Mouse (Mus musculus) limb, embryonic 10.5 days (tissue): Measurements from ENCODE around the gene Banf1. TPM values are rescaled to one million over a fixed set of nuclear protein-coding genes. Genes with fewer than 3 reads are reported as not detected.

ENCODE experiments used
- DNase-seq: peaks from one replicate; pipeline ENCODE4 v3.0.0-alpha.2; 2017; ENCODE audit warnings: low spot score
- H3K27ac ChIP-seq: fragments of 300-500 bp; sonication (generic); 2 replicates; pipeline ENCODE4 v1.5.1; 2016; ENCODE audit warnings: mild to moderate bottlenecking
- H3K27me3 ChIP-seq: fragments of 300-500 bp; sonication (generic); 2 replicates; pipeline ENCODE4 v1.6.1; 2016; ENCODE audit warnings: low read depth, mild to moderate bottlenecking; ENCODE audit not compliant: poor library complexity, severe bottlenecking
- H3K36me3 ChIP-seq: fragments of 300-500 bp; sonication (generic); 2 replicates; pipeline ENCODE4 v1.6.1; 2016; ENCODE audit warnings: mild to moderate bottlenecking, moderate library complexity
- H3K4me1 ChIP-seq: fragments of 300-500 bp; sonication (generic); 2 replicates; pipeline ENCODE4 v1.6.1; 2016
- H3K4me3 ChIP-seq: fragments of 300-500 bp; sonication (generic); 2 replicates; pipeline ENCODE4 v1.5.1; 2016; ENCODE audit warnings: mild to moderate bottlenecking, moderate library complexity
- H3K9me3 ChIP-seq: fragments of 300-500 bp; sonication (generic); replicated peaks from 2 replicates; pipeline ENCODE4 v1.6.1; 2016; ENCODE audit warnings: mild to moderate bottlenecking
- WGBS: fragments of 180-500 bp; shearing (Covaris S2); methylation state at CpG from one replicate; pipeline ENCODE4 v1.1.7; 2016; 5-methylcytosine and 5-hydroxymethylcytosine counted together
- polyA plus RNA-seq: library from polyadenylated mRNA; unstranded; fragments of >200 nt; fragmentation: Nextera tagmentation; extraction: Ambion mirVana; gene quantifications from 2 replicates; pipeline ENCODE4 v1.2.1, GENCODE M21; 2016

Banf1 gene
- polyA plus RNA-seq, 1 experiment from 2014 or later, result 607 TPM

- Histone ChIP-seq H3K4me1 (peaks cover 25% of the 10 kb centered on the region), H3K27ac (no peak overlapping the region), H3K4me3 (no peak overlapping the region), H3K9me3 (no peaks in the 10 kb centered on the region), H3K36me3 (no peaks in the 10 kb centered on the region), H3K27me3 (no peaks in the 10 kb centered on the region)
- WGBS, result 43% methylated on average over 10 of the region's 10 CpGs
- DNase-seq, result no peak
Measured at GRCm38 (mm10) chr19:5394168-5394567, 27.2 kb upstream of the Banf1 start.

GRCm38 (mm10) chr19:5392892-5393291 lies 25.9 kb upstream of the Banf1 start:
- 85% methylated on average over 4 of the region's 4 CpGs for WGBS
- DNase-seq, result no peak
- Histone ChIP-seq H3K9me3 (no peaks in the 10 kb centered on the region), H3K4me3 (no peak overlapping the region), H3K27ac (no peak overlapping the region), H3K4me1 (peaks cover 27% of the 10 kb centered on the region), H3K36me3 (no peaks in the 10 kb centered on the region), H3K27me3 (no peaks in the 10 kb centered on the region)

- no peaks in the 10 kb centered on the region for H3K9me3 ChIP-seq
- peaks cover 39% of the 10 kb centered on the region for H3K4me1 ChIP-seq
- H3K27me3 ChIP-seq, result no peaks in the 10 kb centered on the region
- DNase-seq, result no peak
- 79% methylated on average over 8 of the region's 8 CpGs for WGBS
- H3K36me3 ChIP-seq, result peaks cover 14% of the 10 kb centered on the region
- peak overlapping the region; percentile 92 for H3K27ac ChIP-seq
- peak overlapping the region; percentile 100 for H3K4me3 ChIP-seq
Measured at GRCm38 (mm10) chr19:5390416-5390815, 23.4 kb upstream of the Banf1 start.

GRCm38 (mm10) chr19:5389647-5390046 lies 22.7 kb upstream of the Banf1 start:
- no peaks in the 10 kb centered on the region for H3K27me3 ChIP-seq
- peaks cover 21% of the 10 kb centered on the region for H3K36me3 ChIP-seq
- 32% methylated on average over 12 of the region's 12 CpGs for WGBS
- peaks cover 39% of the 10 kb centered on the region for H3K4me1 ChIP-seq
- H3K27ac ChIP-seq, result peak overlapping the region; percentile 92
- peak; percentile 52 for DNase-seq
- H3K9me3 ChIP-seq, result no peaks in the 10 kb centered on the region
- H3K4me3 ChIP-seq, result peak overlapping the region; percentile 100

- peak within 1 kb of the TSS; percentile 100 for H3K4me3 ChIP-seq
- peaks cover 31% of the 10 kb centered on the region for H3K36me3 ChIP-seq
- H3K27me3 ChIP-seq, result no peaks in the 10 kb centered on the region
- peaks cover 36% of the 10 kb centered on the region for H3K4me1 ChIP-seq
- 2% methylated on average over 43 of the region's 43 CpGs for WGBS
- H3K27ac ChIP-seq, result peak within 1 kb of the TSS; percentile 92
- H3K9me3 ChIP-seq, result no peaks in the 10 kb centered on the region
- DNase-seq, result peak; percentile 96
Measured at GRCm38 (mm10) chr19:5388588-5389242, 21.7 kb upstream of the Banf1 start, which contains the start of gene Sart1. TSS of gene Sart1 (minus strand) at chr19:5388703.

GRCm38 (mm10) chr19:5388011-5388441 lies 21.1 kb upstream of the Banf1 start:
- Histone ChIP-seq H3K4me1 (peaks cover 36% of the 10 kb centered on the region), H3K36me3 (peaks cover 38% of the 10 kb centered on the region), H3K27ac (peak overlapping the region; percentile 92), H3K9me3 (no peaks in the 10 kb centered on the region), H3K4me3 (peak overlapping the region; percentile 100), H3K27me3 (no peaks in the 10 kb centered on the region)
- WGBS, result under 1% methylated on average over 43 of the region's 43 CpGs
- peak; percentile 60 for DNase-seq

GRCm38 (mm10) chr19:5384715-5385114 lies 17.7 kb upstream of the Banf1 start:
- no peaks in the 10 kb centered on the region for H3K9me3 ChIP-seq
- H3K4me3 ChIP-seq, result no peak overlapping the region
- WGBS, result 94% methylated on average over 8 of the region's 8 CpGs
- no peaks in the 10 kb centered on the region for H3K27me3 ChIP-seq
- H3K36me3 ChIP-seq, result peaks cover 71% of the 10 kb centered on the region
- H3K4me1 ChIP-seq, result peaks cover 20% of the 10 kb centered on the region
- no peak overlapping the region for H3K27ac ChIP-seq
- DNase-seq, result no peak

GRCm38 (mm10) chr19:5383326-5383725 lies 16.4 kb upstream of the Banf1 start:
- Histone ChIP-seq H3K9me3 (no peaks in the 10 kb centered on the region), H3K27me3 (no peaks in the 10 kb centered on the region), H3K4me1 (peaks cover 13% of the 10 kb centered on the region), H3K36me3 (peaks cover 85% of the 10 kb centered on the region), H3K27ac (no peak overlapping the region), H3K4me3 (no peak overlapping the region)
- DNase-seq, result no peak
- 96% methylated on average over 12 of the region's 12 CpGs for WGBS

- H3K27me3 ChIP-seq, result no peaks in the 10 kb centered on the region
- no peaks in the 10 kb centered on the region for H3K9me3 ChIP-seq
- 88% methylated on average over 1 of the region's 1 CpGs for WGBS
- no peaks in the 10 kb centered on the region for H3K4me1 ChIP-seq
- peaks cover 97% of the 10 kb centered on the region for H3K36me3 ChIP-seq
- H3K27ac ChIP-seq, result no peak overlapping the region
- DNase-seq, result no peak
- H3K4me3 ChIP-seq, result no peak overlapping the region
Measured at GRCm38 (mm10) chr19:5377446-5377845, 10.5 kb upstream of the Banf1 start.

- H3K4me3 ChIP-seq, result no peak overlapping the region
- no peaks in the 10 kb centered on the region for H3K9me3 ChIP-seq
- H3K4me1 ChIP-seq, result no peaks in the 10 kb centered on the region
- 73% methylated on average over 4 of the region's 4 CpGs for WGBS
- peaks cover 97% of the 10 kb centered on the region for H3K36me3 ChIP-seq
- H3K27ac ChIP-seq, result no peak overlapping the region
- no peak for DNase-seq
- no peaks in the 10 kb centered on the region for H3K27me3 ChIP-seq
Measured at GRCm38 (mm10) chr19:5374748-5375147, 7.8 kb upstream of the Banf1 start.

GRCm38 (mm10) chr19:5374177-5374576 lies 7.2 kb upstream of the Banf1 start:
- Histone ChIP-seq H3K4me3 (no peak overlapping the region), H3K9me3 (no peaks in the 10 kb centered on the region), H3K27me3 (no peaks in the 10 kb centered on the region), H3K4me1 (no peaks in the 10 kb centered on the region), H3K36me3 (peaks cover 97% of the 10 kb centered on the region), H3K27ac (no peak overlapping the region)
- WGBS, result 85% methylated on average over 4 of the region's 4 CpGs
- DNase-seq, result no peak

GRCm38 (mm10) chr19:5372724-5373123 lies 5.8 kb upstream of the Banf1 start:
- Histone ChIP-seq H3K4me3 (no peak overlapping the region), H3K36me3 (peaks cover 96% of the 10 kb centered on the region), H3K27me3 (no peaks in the 10 kb centered on the region), H3K27ac (no peak overlapping the region), H3K9me3 (no peaks in the 10 kb centered on the region), H3K4me1 (peaks cover 10% of the 10 kb centered on the region)
- WGBS, result 92% methylated on average over 7 of the region's 7 CpGs
- DNase-seq, result no peak

GRCm38 (mm10) chr19:5370932-5371331 lies 4.0 kb upstream of the Banf1 start:
- H3K27ac ChIP-seq, result no peak overlapping the region
- no peaks in the 10 kb centered on the region for H3K9me3 ChIP-seq
- no peaks in the 10 kb centered on the region for H3K27me3 ChIP-seq
- no peak for DNase-seq
- H3K4me3 ChIP-seq, result no peak overlapping the region
- WGBS, result 93% methylated on average over 3 of the region's 3 CpGs
- H3K36me3 ChIP-seq, result peaks cover 81% of the 10 kb centered on the region
- H3K4me1 ChIP-seq, result peaks cover 13% of the 10 kb centered on the region

GRCm38 (mm10) chr19:5367455-5367854 lies 487 bp upstream of the Banf1 start:
- Histone ChIP-seq H3K36me3 (peaks cover 73% of the 10 kb centered on the region), H3K9me3 (no peaks in the 10 kb centered on the region), H3K4me3 (peak overlapping the region; percentile 94), H3K27ac (peak overlapping the region; percentile 98), H3K27me3 (no peaks in the 10 kb centered on the region), H3K4me1 (peaks cover 20% of the 10 kb centered on the region)
- no peak for DNase-seq
- 13% methylated on average over 11 of the region's 11 CpGs for WGBS
